Mouse (Mus musculus): Measurements from ENCODE around the gene Slc7a10. TPM values are rescaled to one million over a fixed set of nuclear protein-coding genes. Genes with fewer than 3 reads are reported as not detected.

The Slc7a10 gene
- polyA plus RNA-seq, 1 experiment, result 100 TPM

- TF ChIP-seq POLR2A (IDR thresholded peaks at IDR 0.05; ENCODE audit: borderline replicate concordance, insufficient read depth, low read length), result no peak
- TF ChIP-seq CTCF (IDR thresholded peaks at IDR 0.05; ENCODE audit: borderline replicate concordance, insufficient read depth, low read depth, low read length), result no peak
- H3K4me3 ChIP-seq (replicated peaks; ENCODE audit: insufficient read depth, low read depth, low read length), result no peak overlapping the region
- H3K4me1 ChIP-seq (ENCODE audit: control insufficient read depth, insufficient read depth, low read length), result no peaks in the 10 kb centered on the region
- WGBS, result 67% methylated on average over 6 of the region's 6 CpGs
- no peak for DNase-seq
- H3K27ac ChIP-seq (ENCODE audit: insufficient read depth, low read length), result no peak overlapping the region
- H3K27me3 ChIP-seq (ENCODE audit: control insufficient read depth, insufficient read depth, low read length), result no peaks in the 10 kb centered on the region
Measured at GRCm38 (mm10) chr7:35162443-35162842, 23.7 kb upstream of the Slc7a10 start.

GRCm38 (mm10) chr7:35163600-35163999 is 22.6 kb upstream of the Slc7a10 start:
- Histone ChIP-seq H3K27me3 (ENCODE audit: control insufficient read depth, insufficient read depth, low read length) (no peaks in the 10 kb centered on the region), H3K4me1 (ENCODE audit: control insufficient read depth, insufficient read depth, low read length) (no peaks in the 10 kb centered on the region), H3K4me3 (replicated peaks; ENCODE audit: insufficient read depth, low read depth, low read length) (no peak overlapping the region), H3K27ac (ENCODE audit: insufficient read depth, low read length) (no peak overlapping the region)
- WGBS, result 65% methylated on average over 7 of the region's 7 CpGs
- no peak for DNase-seq
- no peak for TF ChIP-seq POLR2A (IDR thresholded peaks at IDR 0.05; ENCODE audit: borderline replicate concordance, insufficient read depth, low read length)
- TF ChIP-seq CTCF (IDR thresholded peaks at IDR 0.05; ENCODE audit: borderline replicate concordance, insufficient read depth, low read depth, low read length), result no peak

GRCm38 (mm10) chr7:35164131-35164530 is 22.1 kb upstream of the Slc7a10 start:
- no peaks in the 10 kb centered on the region for H3K4me1 ChIP-seq (ENCODE audit: control insufficient read depth, insufficient read depth, low read length)
- no peak overlapping the region for H3K4me3 ChIP-seq (replicated peaks; ENCODE audit: insufficient read depth, low read depth, low read length)
- DNase-seq, result no peak
- WGBS, result 90% methylated on average over 6 of the region's 6 CpGs
- TF ChIP-seq CTCF (IDR thresholded peaks at IDR 0.05; ENCODE audit: borderline replicate concordance, insufficient read depth, low read depth, low read length) (no peak), POLR2A (IDR thresholded peaks at IDR 0.05; ENCODE audit: borderline replicate concordance, insufficient read depth, low read length) (no peak)
- H3K27me3 ChIP-seq (ENCODE audit: control insufficient read depth, insufficient read depth, low read length), result no peaks in the 10 kb centered on the region
- H3K27ac ChIP-seq (ENCODE audit: insufficient read depth, low read length), result no peak overlapping the region

- WGBS, result 89% methylated on average over 5 of the region's 5 CpGs
- DNase-seq, result no peak
- no peak overlapping the region for H3K27ac ChIP-seq (ENCODE audit: insufficient read depth, low read length)
- TF ChIP-seq POLR2A (IDR thresholded peaks at IDR 0.05; ENCODE audit: borderline replicate concordance, insufficient read depth, low read length) (no peak), CTCF (IDR thresholded peaks at IDR 0.05; ENCODE audit: borderline replicate concordance, insufficient read depth, low read depth, low read length) (no peak)
- no peak overlapping the region for H3K4me3 ChIP-seq (replicated peaks; ENCODE audit: insufficient read depth, low read depth, low read length)
- no peaks in the 10 kb centered on the region for H3K27me3 ChIP-seq (ENCODE audit: control insufficient read depth, insufficient read depth, low read length)
- H3K4me1 ChIP-seq (ENCODE audit: control insufficient read depth, insufficient read depth, low read length), result no peaks in the 10 kb centered on the region
Measured at GRCm38 (mm10) chr7:35166988-35167387, 19.2 kb upstream of the Slc7a10 start.

DNA sequence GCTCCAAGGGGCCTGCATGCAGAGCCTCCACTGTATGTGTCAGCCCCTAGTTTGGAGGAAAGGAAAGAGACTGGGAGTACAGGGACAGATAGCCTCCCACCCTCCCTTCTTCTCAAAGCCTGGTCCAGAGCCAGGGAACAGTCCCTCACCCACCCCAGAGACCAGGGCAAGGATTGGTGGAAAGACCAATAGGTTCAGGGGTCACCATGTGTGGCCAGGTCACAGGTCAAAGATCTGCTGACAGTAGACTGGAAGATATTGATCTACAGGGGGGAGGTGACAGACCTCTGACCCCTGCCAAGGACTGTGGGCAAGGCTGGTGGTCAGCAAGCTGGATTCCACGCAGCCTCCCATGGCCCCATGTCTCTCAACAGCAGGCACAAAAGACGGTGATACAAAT is 18.3 kb upstream of the Slc7a10 start:
- TF ChIP-seq POLR2A (IDR thresholded peaks at IDR 0.05; ENCODE audit: borderline replicate concordance, insufficient read depth, low read length), result no peak
- TF ChIP-seq CTCF (IDR thresholded peaks at IDR 0.05; ENCODE audit: borderline replicate concordance, insufficient read depth, low read depth, low read length), result no peak
- 68% methylated on average over 2 of the region's 2 CpGs for WGBS
- no peak overlapping the region for H3K4me3 ChIP-seq (replicated peaks; ENCODE audit: insufficient read depth, low read depth, low read length)
- no peaks in the 10 kb centered on the region for H3K4me1 ChIP-seq (ENCODE audit: control insufficient read depth, insufficient read depth, low read length)
- H3K27ac ChIP-seq (ENCODE audit: insufficient read depth, low read length), result no peak overlapping the region
- no peak for DNase-seq
- no peaks in the 10 kb centered on the region for H3K27me3 ChIP-seq (ENCODE audit: control insufficient read depth, insufficient read depth, low read length)

DNA sequence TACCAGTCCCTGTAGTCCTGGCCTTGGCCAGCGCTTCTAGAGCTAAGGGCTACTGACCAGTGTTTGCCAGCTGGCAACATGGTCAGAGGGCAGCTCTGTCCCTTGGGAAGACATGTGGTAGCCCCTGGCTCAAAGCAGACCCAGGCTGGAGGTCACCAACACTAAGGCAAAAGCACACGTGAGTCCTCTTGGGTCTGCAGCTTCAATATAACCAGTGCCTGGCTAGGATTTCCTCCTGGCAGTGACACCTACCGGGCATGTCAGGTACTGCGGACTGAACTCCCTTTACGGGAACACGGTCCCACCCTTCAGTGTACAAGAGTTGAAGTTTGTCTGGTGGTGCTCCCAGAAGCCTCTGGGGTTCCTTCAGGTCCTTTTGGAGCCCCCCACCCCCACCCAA is 16.8 kb upstream of the Slc7a10 start:
- 7% methylated on average over 6 of the region's 6 CpGs for WGBS
- Histone ChIP-seq H3K27ac (ENCODE audit: insufficient read depth, low read length) (no peak overlapping the region), H3K27me3 (ENCODE audit: control insufficient read depth, insufficient read depth, low read length) (no peaks in the 10 kb centered on the region), H3K4me3 (replicated peaks; ENCODE audit: insufficient read depth, low read depth, low read length) (no peak overlapping the region), H3K4me1 (ENCODE audit: control insufficient read depth, insufficient read depth, low read length) (no peaks in the 10 kb centered on the region)
- DNase-seq, result peak; percentile 70 to 87
- peak; percentile 93 for TF ChIP-seq CTCF (IDR thresholded peaks at IDR 0.05; ENCODE audit: borderline replicate concordance, insufficient read depth, low read depth, low read length)
- TF ChIP-seq POLR2A (IDR thresholded peaks at IDR 0.05; ENCODE audit: borderline replicate concordance, insufficient read depth, low read length), result no peak

DNA sequence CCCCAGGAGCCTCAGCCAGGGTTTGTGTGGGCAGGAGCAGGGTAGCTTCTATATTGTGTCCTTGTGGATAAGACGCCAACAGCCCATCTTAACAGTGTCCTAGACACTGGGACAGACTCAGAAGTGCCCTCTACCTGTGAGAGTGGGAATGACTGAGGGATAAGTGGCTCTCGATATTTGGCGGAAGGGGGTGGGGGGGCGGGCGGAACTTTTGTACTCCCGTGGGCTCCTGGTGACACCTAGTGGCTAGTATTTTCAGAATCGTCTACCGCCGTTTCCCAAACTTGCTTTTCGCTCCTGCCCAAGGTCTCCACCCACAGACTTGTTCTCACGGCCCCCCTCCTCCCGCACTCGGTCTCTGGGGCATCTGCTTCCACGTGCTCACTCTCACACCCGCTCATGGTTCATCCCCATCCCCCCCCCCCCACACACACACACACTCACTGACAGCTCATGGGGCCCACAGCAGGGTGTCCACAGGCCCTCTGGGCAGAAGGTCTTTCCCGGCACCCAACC is 14.3 kb upstream of the Slc7a10 start:
- no peaks in the 10 kb centered on the region for H3K4me1 ChIP-seq (ENCODE audit: control insufficient read depth, insufficient read depth, low read length)
- TF ChIP-seq POLR2A (IDR thresholded peaks at IDR 0.05; ENCODE audit: borderline replicate concordance, insufficient read depth, low read length) (no peak), CTCF (IDR thresholded peaks at IDR 0.05; ENCODE audit: borderline replicate concordance, insufficient read depth, low read depth, low read length) (peak; percentile 67)
- DNase-seq, result peak; percentile 62 to 69
- no peaks in the 10 kb centered on the region for H3K27me3 ChIP-seq (ENCODE audit: control insufficient read depth, insufficient read depth, low read length)
- H3K27ac ChIP-seq (ENCODE audit: insufficient read depth, low read length), result no peak overlapping the region
- H3K4me3 ChIP-seq (replicated peaks; ENCODE audit: insufficient read depth, low read depth, low read length), result no peak overlapping the region
- WGBS, result 2% methylated on average over 16 of the region's 16 CpGs

GRCm38 (mm10) chr7:35172519-35172918 is 13.7 kb upstream of the Slc7a10 start:
- no peaks in the 10 kb centered on the region for H3K27me3 ChIP-seq (ENCODE audit: control insufficient read depth, insufficient read depth, low read length)
- no peak overlapping the region for H3K27ac ChIP-seq (ENCODE audit: insufficient read depth, low read length)
- H3K4me3 ChIP-seq (replicated peaks; ENCODE audit: insufficient read depth, low read depth, low read length), result no peak overlapping the region
- no peak for TF ChIP-seq POLR2A (IDR thresholded peaks at IDR 0.05; ENCODE audit: borderline replicate concordance, insufficient read depth, low read length)
- no peak for TF ChIP-seq CTCF (IDR thresholded peaks at IDR 0.05; ENCODE audit: borderline replicate concordance, insufficient read depth, low read depth, low read length)
- no peak for DNase-seq
- H3K4me1 ChIP-seq (ENCODE audit: control insufficient read depth, insufficient read depth, low read length), result no peaks in the 10 kb centered on the region
- WGBS, result 49% methylated on average over 4 of the region's 4 CpGs

All from cerebellum, adult 2 months (tissue).